Mouse (Mus musculus): ENCODE results near the gene H2al2a. TPM values are rescaled to one million over a fixed set of nuclear protein-coding genes. Genes with fewer than 3 reads are reported as not detected.

Gene H2al2a
- total RNA-seq (2021), result not detected
- long read RNA-seq, experiment 1, result 0 reads
- long read RNA-seq, experiment 2, result 0 reads

GRCm38 (mm10) chr2:17996858-17997257, at the start of gene H2al2a:
H2al2a (minus strand) TSS chr2:17996958.
- DNase-seq (ENCODE audit: low spot score in 2 of 2), result no peak

DNA sequence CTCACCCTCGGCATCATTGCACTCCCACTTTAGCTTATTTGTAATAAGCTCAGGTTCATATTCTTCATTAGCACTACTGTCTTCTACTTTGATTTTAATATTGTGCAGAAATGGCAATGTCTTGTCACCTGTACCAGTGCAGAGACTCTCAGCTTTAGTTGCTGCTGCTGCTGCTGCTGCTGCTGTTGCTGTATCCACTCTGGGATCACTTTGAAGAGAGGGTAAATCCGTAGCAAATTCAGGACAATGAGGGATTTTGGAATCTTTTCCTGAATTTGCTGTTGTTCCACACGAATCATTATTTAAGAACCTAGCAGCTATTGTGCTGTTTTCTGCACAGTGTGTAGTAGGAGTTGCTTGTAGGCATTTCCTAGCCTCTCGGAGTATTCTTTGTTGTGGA, 49.4 kb upstream of the H2al2a start:
- DNase-seq (ENCODE audit: low spot score in 2 of 2), result no peak

GRCm38 (mm10) chr2:18045781-18046181, 49.0 kb upstream of the H2al2a start:
- DNase-seq (ENCODE audit: low spot score in 2 of 2), result no peak

- no peak for DNase-seq (ENCODE audit: low spot score in 2 of 2)
These were observed 48.5 kb upstream of the H2al2a start for GRCm38 (mm10) chr2:18045143-18045780.

GRCm38 (mm10) chr2:18041199-18041885, 44.6 kb upstream of the H2al2a start:
- no peak for DNase-seq (ENCODE audit: low spot score in 2 of 2)

DNA sequence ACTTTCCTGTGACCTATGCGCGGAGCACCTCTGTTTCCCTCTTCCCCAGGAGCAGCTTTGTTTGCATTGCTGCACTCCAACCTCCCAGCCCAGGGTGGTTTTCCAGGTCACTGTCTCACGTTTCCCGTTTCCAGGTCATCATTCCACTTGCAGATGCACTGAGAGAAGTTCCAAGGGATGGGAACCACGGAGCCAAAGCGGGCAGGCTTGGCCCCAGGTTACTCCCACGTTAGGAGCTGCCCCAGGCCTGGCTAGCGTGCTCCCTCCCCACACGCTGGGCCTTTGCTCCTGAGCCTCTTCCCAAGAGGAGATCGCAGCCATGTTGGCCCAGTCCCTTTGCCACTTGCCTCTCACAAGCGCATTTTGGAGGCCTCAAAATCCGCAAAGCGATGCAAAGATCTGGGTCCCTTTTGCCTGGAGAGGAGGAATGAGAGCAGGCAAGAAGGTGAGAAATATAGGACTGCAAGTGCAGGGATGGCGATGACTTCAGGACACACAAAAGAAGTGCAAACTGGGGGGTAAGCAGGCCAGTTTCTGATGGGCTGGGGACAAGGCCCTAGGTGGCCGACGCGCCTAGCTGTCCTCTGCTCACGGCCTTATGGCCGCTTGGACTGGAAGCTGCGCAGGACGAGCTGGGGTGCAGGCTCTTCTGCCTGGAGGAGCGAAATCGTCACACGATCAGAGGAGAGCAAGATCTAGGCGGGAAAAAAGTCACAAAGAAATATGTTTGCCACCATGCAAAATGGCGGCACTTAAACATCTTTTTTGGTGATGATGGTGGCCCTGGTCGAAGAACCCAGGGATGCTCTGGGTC, 43.8 kb upstream of the H2al2a start:
- no peak for DNase-seq (ENCODE audit: low spot score in 2 of 2)

GRCm38 (mm10) chr2:18039566-18040290, 43.0 kb upstream of the H2al2a start:
- no peak for DNase-seq (ENCODE audit: low spot score in 2 of 2)

GRCm38 (mm10) chr2:18038895-18039371, 42.2 kb upstream of the H2al2a start:
- DNase-seq (ENCODE audit: low spot score in 2 of 2), result no peak

GRCm38 (mm10) chr2:18038141-18038752, 41.5 kb upstream of the H2al2a start:
- no peak for DNase-seq (ENCODE audit: low spot score in 2 of 2)

- DNase-seq (ENCODE audit: low spot score in 2 of 2), result no peak
These were observed 40.7 kb upstream of the H2al2a start, which contains the start of gene A930004D18Rik for GRCm38 (mm10) chr2:18037491-18037890. A930004D18Rik (minus strand) TSS chr2:18037737.

GRCm38 (mm10) chr2:18034371-18035250, 37.9 kb upstream of the H2al2a start:
- DNase-seq (ENCODE audit: low spot score in 2 of 2), result no peak

DNA sequence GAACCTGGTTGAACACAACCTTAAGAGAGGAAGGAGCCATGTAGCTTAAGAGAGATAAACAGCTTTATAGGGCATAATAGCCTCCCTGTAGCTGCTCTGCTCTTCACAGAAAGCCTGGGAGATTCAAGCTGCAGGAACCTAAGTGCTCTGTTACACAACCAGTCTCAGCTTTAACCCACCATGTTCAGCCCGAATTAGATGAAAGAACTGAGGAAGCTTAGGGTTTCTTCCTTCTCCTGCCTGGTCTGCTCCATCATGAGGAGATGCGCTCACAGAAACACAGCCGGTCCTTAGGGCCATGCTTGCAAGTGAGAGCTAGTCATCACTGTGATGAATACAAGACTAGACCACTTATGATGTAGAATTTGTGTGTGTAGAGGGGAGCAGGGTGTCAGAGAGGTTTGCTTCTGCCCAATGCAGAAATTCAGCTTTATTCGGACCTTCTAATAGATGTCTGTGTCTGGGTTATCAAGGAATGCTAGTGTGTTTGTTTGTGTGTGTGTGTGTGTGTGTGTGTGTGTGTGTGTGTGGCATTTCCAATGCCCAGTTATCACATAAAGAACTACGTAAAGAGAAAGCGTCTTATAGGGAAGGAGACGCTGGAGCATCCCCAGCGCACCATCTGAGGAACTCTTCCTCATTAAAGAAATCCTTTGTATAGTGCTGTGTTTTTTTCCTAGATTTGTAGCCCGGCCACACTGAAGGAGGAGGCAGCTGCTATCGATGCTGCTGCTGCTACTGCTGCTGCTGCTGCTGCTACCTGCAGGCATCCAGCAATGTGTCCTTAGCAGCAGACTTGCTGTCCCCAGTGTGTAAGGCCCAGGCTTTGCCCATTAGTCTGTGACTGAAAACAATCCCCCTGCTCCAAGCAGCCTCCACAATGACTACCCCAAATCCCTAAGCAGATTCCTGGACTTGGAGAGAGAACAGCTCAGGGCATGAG, 36.7 kb upstream of the H2al2a start:
- DNase-seq (ENCODE audit: low spot score in 2 of 2), result no peak

DNA sequence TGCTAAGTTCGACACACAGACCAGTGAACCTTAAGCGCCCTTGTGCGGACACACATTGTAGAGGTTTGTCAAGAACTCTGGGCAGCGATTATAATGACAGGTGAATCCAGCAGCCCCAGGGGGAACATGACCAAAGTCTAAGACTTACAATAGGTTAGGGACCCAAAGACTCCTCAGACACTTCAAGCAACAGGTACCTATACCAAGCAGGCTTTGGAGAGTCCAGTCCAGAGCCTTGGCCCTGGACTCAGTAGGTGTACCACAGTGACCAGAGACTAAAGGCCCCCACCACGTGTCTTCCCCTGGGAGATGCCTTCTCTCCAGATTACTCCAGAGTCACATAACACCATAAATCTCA, 35.8 kb upstream of the H2al2a start:
- no peak for DNase-seq (ENCODE audit: low spot score in 2 of 2)

- DNase-seq (ENCODE audit: low spot score in 2 of 2), result peak in 1 of 2 experiments; percentile 52
These were observed 35.2 kb upstream of the H2al2a start for GRCm38 (mm10) chr2:18031831-18032537.

DNA sequence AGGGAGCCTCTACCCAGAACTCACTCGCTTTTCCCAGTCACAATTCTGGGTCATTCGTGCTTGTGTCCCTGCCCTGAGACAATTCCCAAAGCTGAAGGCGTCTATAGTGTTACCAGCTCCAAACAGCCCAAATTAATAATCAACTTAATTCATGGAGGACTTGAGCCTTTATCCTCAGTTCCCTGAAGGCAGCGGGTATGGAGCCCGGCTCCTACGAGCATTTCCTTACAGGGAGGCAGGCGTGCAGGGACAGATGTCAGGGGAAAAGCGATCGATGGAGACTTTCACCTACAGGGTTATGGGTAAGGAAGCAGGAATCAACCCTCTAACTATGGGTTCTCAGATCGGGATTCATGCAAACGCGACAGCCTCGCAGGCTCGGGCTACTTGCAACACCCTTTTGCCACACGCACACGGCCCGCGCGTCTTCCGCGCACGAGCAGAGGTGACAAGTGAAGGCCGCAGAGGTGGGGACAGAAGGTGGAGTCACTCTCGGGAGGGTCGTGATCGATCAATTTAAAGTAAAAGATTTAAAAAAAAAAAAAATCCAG, 34.6 kb upstream of the H2al2a start:
- peak in 1 of 2 experiments; percentile 43 for DNase-seq (ENCODE audit: low spot score in 2 of 2)

GRCm38 (mm10) chr2:18030581-18030980, 33.8 kb upstream of the H2al2a start:
- no peak for DNase-seq (ENCODE audit: low spot score in 2 of 2)

GRCm38 (mm10) chr2:18029656-18030055, 32.9 kb upstream of the H2al2a start:
- no peak for DNase-seq (ENCODE audit: low spot score in 2 of 2)

Data from left cerebral cortex, adult 18-20 months (tissue).